In genomic region chr1:144202939-144203338, GRCm38 (mm10) we compare ENCODE assay signal across 22 mouse cellular contexts. TPM values are rescaled to one million over a fixed set of nuclear protein-coding genes. Genes with fewer than 3 reads are reported as not detected.
DNase-seq lines count a peak whose midpoint lies in the region; ATAC-seq and TF ChIP-seq lines count a peak whose summit lies in the region.
"Had no signal": no experiment of that assay in that cellular context is flagged by ENCODE, and none has a peak within 500 bp of the region (broad histone marks: within the 10 kb centered on the region; RNA-seq: fewer than 3 reads in every experiment).

No protein-coding gene starts in this region.

- intact Hi-C loops in gastrocnemius, adult 2 months (cut with DNase I): loop anchor here (5.0 kb wide), 1 partner anchor 174 kb away; no protein-coding TSS in a partner anchor

- peak; percentile 42 for DNase-seq in CD4-positive helper T cell, adult 2 months (ENCODE audit: low read depth, low spot score)
- DNase-seq in T-cell, adult 2 months (ENCODE audit: low spot score): peak; percentile 22
- DNase-seq in induced T-regulatory cell, adult 2 months (ENCODE audit: low read depth): peak; percentile 68
- no peak for DNase-seq in kidney, postnatal 10 days
- no peak for DNase-seq in MN1 (ENCODE audit: low spot score)
- DNase-seq in gastrocnemius, adult 2 months: no peak
- DNase-seq: adrenal gland, postnatal 10 days; cerebellum, adult 11 months; cerebellum, postnatal 10 days; kidney, adult 11 months; layer of hippocampus, postnatal 36 days; lung, postnatal 10 days; right cerebral cortex, adult 18-20 months had no signal

- ATAC-seq in neutrophil, adult 5-6 weeks (ENCODE audit: extremely low read depth, insufficient number of reproducible peaks, low FRiP score, poor library complexity, severe bottlenecking): peak; percentile 44; the same call in 1 of the 2 replicates
- ATAC-seq: midbrain, embryonic 16.5 days had no signal

- no peak for TF ChIP-seq CTCF in gastrocnemius, adult 2 months (IDR thresholded peaks at IDR 0.05)

- no peak overlapping the region for H3K4me3 ChIP-seq in gastrocnemius, adult 2 months
- H3K4me3 ChIP-seq: heart, embryonic 12.5 days; hindbrain, embryonic 15.5 days; limb, embryonic 15.5 days; liver, embryonic 15.5 days had no signal

- no peak overlapping the region for H3K27ac ChIP-seq in gastrocnemius, adult 2 months
- H3K27ac ChIP-seq: hindbrain, embryonic 15.5 days; limb, embryonic 15.5 days; liver, embryonic 15.5 days had no signal

RNA-seq across cellular contexts. Expression of gene Rgs13, which starts 25.8 kb away (rescaled TPM):
- 0.35 and 0.37 TPM in 2 replicates for total RNA-seq in neutrophil, adult 5-6 weeks (2017)
- not detected for total RNA-seq in gastrocnemius, adult 2 months (2021)
- total RNA-seq: adrenal gland, postnatal 10 days; gastrocnemius, adult 18-20 months; heart, postnatal 25 days; megakaryocyte-erythroid progenitor cell, adult 5-6 weeks had no signal

RNA-seq across cellular contexts. Expression of gene Rgs1, which starts 46.1 kb away (rescaled TPM):
- total RNA-seq in neutrophil, adult 5-6 weeks (2017): 14.1 and 20.3 TPM in 2 replicates
- not detected for total RNA-seq in gastrocnemius, adult 2 months (2021)

Comparison
In these comparisons a context has a peak if more than half of its experiments do, and no peak if none do; other contexts are left out.
1. DNase-seq: peak in CD4-positive helper T cell, adult 2 months (single experiment), T-cell, adult 2 months (single experiment) and induced T-regulatory cell, adult 2 months (single experiment); none in kidney, postnatal 10 days (single experiment), MN1 (single experiment) and gastrocnemius, adult 2 months (single experiment).
2. RNA of gene Rgs1, which starts 46.1 kb away (total RNA-seq): 14.1 to 20.3 TPM in neutrophil, adult 5-6 weeks; not detected in gastrocnemius, adult 2 months; every median in the first group is over 10 times any median in the second.